Mouse (Mus musculus) megakaryocyte, adult 5-6 weeks (primary cell): ENCODE data around the gene Rfx2. TPM values are rescaled to one million over a fixed set of nuclear protein-coding genes. Genes with fewer than 3 reads are reported as not detected.
A peak's percentile ranks its signal among the peaks of the same experiment; 100 is the strongest.

Source experiments
- ATAC-seq: 2 replicates; pipeline ENCODE4 v1.8.0; 2016; ENCODE audit warnings: mild to moderate bottlenecking, inconsistent platforms; ENCODE audit not compliant: poor library complexity, severe bottlenecking
- total RNA-seq, 2 experiments: library from RNA; stranded (forward) in 1 of 2; stranded (reverse) in 1 of 2; fragments of 153-499, 151-499 nt in 1 of 2; fragments of 221-1000, 200-1000 nt in 1 of 2; gene quantifications; 2 replicates each; pipeline versions ENCODE4 v1.2.3 to v1.2.4; 2015 to 2017

Rfx2 gene
- total RNA-seq, 2 experiments from 2014 or later, result 1.7 to 5.2 TPM

GRCm38 (mm10) chr17:56757416-56758123 is 73.2 kb downstream of the Rfx2 start, which contains the start of gene Nrtn:
Gene Nrtn (minus strand): TSS chr17:56757530.
- peak; percentile 61 for ATAC-seq

GRCm38 (mm10) chr17:56756703-56757399 is 74.0 kb downstream of the Rfx2 start:
- no peak for ATAC-seq

- ATAC-seq, result peak; percentile 36
These were observed 76.3 kb downstream of the Rfx2 start for GRCm38 (mm10) chr17:56754271-56755185.

GRCm38 (mm10) chr17:56753452-56753851 is 77.4 kb downstream of the Rfx2 start:
- no peak for ATAC-seq

- ATAC-seq, result no peak
These were observed 79.3 kb downstream of the Rfx2 start for GRCm38 (mm10) chr17:56751404-56752072.

- ATAC-seq, result no peak
These were observed 86.6 kb downstream of the Rfx2 start for GRCm38 (mm10) chr17:56744173-56744572.

GRCm38 (mm10) chr17:56740788-56741160 is 90.0 kb downstream of the Rfx2 start:
- ATAC-seq, result no peak

- no peak for ATAC-seq
These were observed 90.6 kb downstream of the Rfx2 start for GRCm38 (mm10) chr17:56740118-56740787.

GRCm38 (mm10) chr17:56738221-56738620 is 92.6 kb downstream of the Rfx2 start:
- ATAC-seq, result no peak

- ATAC-seq, result no peak; the same call in 1 of the 2 replicates
These were observed 94.3 kb downstream of the Rfx2 start for GRCm38 (mm10) chr17:56736534-56736933.

GRCm38 (mm10) chr17:56729656-56730055 is 101.2 kb downstream of the Rfx2 start:
- no peak for ATAC-seq

GRCm38 (mm10) chr17:56729151-56729550 is 101.7 kb downstream of the Rfx2 start:
- no peak for ATAC-seq

GRCm38 (mm10) chr17:56728117-56728516 is 102.7 kb downstream of the Rfx2 start:
- no peak for ATAC-seq

- ATAC-seq, result no peak
These were observed 103.2 kb downstream of the Rfx2 start for GRCm38 (mm10) chr17:56727659-56728058.

GRCm38 (mm10) chr17:56727029-56727649 is 103.7 kb downstream of the Rfx2 start:
- ATAC-seq, result no peak

Other genes starting within 250 kb of the Rfx2 start
- gene Safb2, start 246.4 kb downstream of the Rfx2 start, total RNA-seq (2015), result 54.5 and 68.8 TPM in 2 replicates
- 78.1 and 92.6 TPM in 2 replicates for gene Safb2, start 246.4 kb downstream of the Rfx2 start, total RNA-seq (2017)
- 53.5 and 59.6 TPM in 2 replicates for gene Safb, start 246.2 kb downstream of the Rfx2 start, total RNA-seq (2015)
- 65.8 and 76.1 TPM in 2 replicates for gene Safb, start 246.2 kb downstream of the Rfx2 start, total RNA-seq (2017)
- gene 2410015M20Rik, start 221.2 kb downstream of the Rfx2 start, total RNA-seq (2015), result 43.6 and 52.6 TPM in 2 replicates
- gene 2410015M20Rik, start 221.2 kb downstream of the Rfx2 start, total RNA-seq (2017), result 48.3 and 64.2 TPM in 2 replicates
- 757 and 782 TPM in 2 replicates for gene Rpl36, start 217.6 kb downstream of the Rfx2 start, total RNA-seq (2015)
- gene Rpl36, start 217.6 kb downstream of the Rfx2 start, total RNA-seq (2017), result 1,133 and 1,354 TPM in 2 replicates
- 9.1 TPM in 2 replicates for gene Lonp1, start 204.1 kb downstream of the Rfx2 start, total RNA-seq (2015)
- gene Lonp1, start 204.1 kb downstream of the Rfx2 start, total RNA-seq (2017), result 19.5 and 23.4 TPM in 2 replicates
- 0.18 TPM in 1 of 2 replicates, not detected in the other for gene Catsperd, start 202.9 kb downstream of the Rfx2 start, total RNA-seq (2015)
- not detected in 2 replicates for gene Catsperd, start 202.9 kb downstream of the Rfx2 start, total RNA-seq (2017)
- 20.2 and 25.0 TPM in 2 replicates for gene Ranbp3, start 157.7 kb downstream of the Rfx2 start, total RNA-seq (2015)
- gene Ranbp3, start 157.7 kb downstream of the Rfx2 start, total RNA-seq (2017), result 52.9 and 60.9 TPM in 2 replicates
- 108 and 113 TPM in 2 replicates for gene Ndufa11, start 113.2 kb downstream of the Rfx2 start, total RNA-seq (2015)
- 77.8 and 92.8 TPM in 2 replicates for gene Ndufa11, start 113.2 kb downstream of the Rfx2 start, total RNA-seq (2017)
- 3.6 and 4.1 TPM in 2 replicates for gene Vmac, start 113.0 kb downstream of the Rfx2 start, total RNA-seq (2015)
- 2.7 and 2.8 TPM in 2 replicates for gene Vmac, start 113.0 kb downstream of the Rfx2 start, total RNA-seq (2017)
- not detected in 2 replicates for gene Nrtn, start 73.5 kb downstream of the Rfx2 start, total RNA-seq (2015)
- gene Nrtn, start 73.5 kb downstream of the Rfx2 start, total RNA-seq (2017), result not detected in 2 replicates
- gene Dus3l, start 66.3 kb downstream of the Rfx2 start, total RNA-seq (2015), result 8.4 and 8.7 TPM in 2 replicates
- gene Dus3l, start 66.3 kb downstream of the Rfx2 start, total RNA-seq (2017), result 10.5 and 14.6 TPM in 2 replicates
- 0.32 and 0.85 TPM in 2 replicates for gene Prr22, start 60.8 kb downstream of the Rfx2 start, total RNA-seq (2015)
- gene Prr22, start 60.8 kb downstream of the Rfx2 start, total RNA-seq (2017), result not detected in 2 replicates
- not detected in 2 replicates for gene Acsbg2, start 43.4 kb upstream of the Rfx2 start, total RNA-seq (2015)
- gene Acsbg2, start 43.4 kb upstream of the Rfx2 start, total RNA-seq (2017), result not detected in 2 replicates
- gene 1700061G19Rik, start 44.5 kb upstream of the Rfx2 start, total RNA-seq (2015), result 0.32 and 0.40 TPM in 2 replicates
- 0.07 and 0.53 TPM in 2 replicates for gene 1700061G19Rik, start 44.5 kb upstream of the Rfx2 start, total RNA-seq (2017)
- gene Mllt1, start 104.4 kb upstream of the Rfx2 start, total RNA-seq (2015), result 10.6 and 11.0 TPM in 2 replicates
- gene Mllt1, start 104.4 kb upstream of the Rfx2 start, total RNA-seq (2017), result 11.2 and 15.1 TPM in 2 replicates
- not detected in 2 replicates for gene Acer1, start 151.1 kb upstream of the Rfx2 start, total RNA-seq (2015)
- gene Acer1, start 151.1 kb upstream of the Rfx2 start, total RNA-seq (2017), result 0.04 TPM in 1 of 2 replicates, not detected in the other
- 19.1 and 20.0 TPM in 2 replicates for gene Clpp, start 159.3 kb upstream of the Rfx2 start, total RNA-seq (2015)
- 25.1 and 27.3 TPM in 2 replicates for gene Clpp, start 159.3 kb upstream of the Rfx2 start, total RNA-seq (2017)
- 13.0 and 14.0 TPM in 2 replicates for gene Alkbh7, start 166.3 kb upstream of the Rfx2 start, total RNA-seq (2015)
- 7.6 and 12.8 TPM in 2 replicates for gene Alkbh7, start 166.3 kb upstream of the Rfx2 start, total RNA-seq (2017)
- gene Pspn, start 169.0 kb upstream of the Rfx2 start, total RNA-seq (2015), result not detected in 2 replicates
- gene Pspn, start 169.0 kb upstream of the Rfx2 start, total RNA-seq (2017), result not detected in 2 replicates
- gene Gtf2f1, start 180.3 kb upstream of the Rfx2 start, total RNA-seq (2015), result 41.1 and 45.2 TPM in 2 replicates
- 88.0 and 95.6 TPM in 2 replicates for gene Gtf2f1, start 180.3 kb upstream of the Rfx2 start, total RNA-seq (2017)
- not detected in 2 replicates for gene Gm17949, start 180.5 kb upstream of the Rfx2 start, total RNA-seq (2015)
- not detected in 2 replicates for gene Gm17949, start 180.5 kb upstream of the Rfx2 start, total RNA-seq (2017)
- gene Khsrp, start 200.5 kb upstream of the Rfx2 start, total RNA-seq (2015), result 56.0 and 66.5 TPM in 2 replicates
- gene Khsrp, start 200.5 kb upstream of the Rfx2 start, total RNA-seq (2017), result 43.9 and 57.7 TPM in 2 replicates
- gene Slc25a41, start 210.6 kb upstream of the Rfx2 start, total RNA-seq (2015), result not detected in 2 replicates
- not detected in 2 replicates for gene Slc25a41, start 210.6 kb upstream of the Rfx2 start, total RNA-seq (2017)
- gene Crb3, start 228.1 kb upstream of the Rfx2 start, total RNA-seq (2015), result 0.51 TPM in 1 of 2 replicates, not detected in the other
- gene Crb3, start 228.1 kb upstream of the Rfx2 start, total RNA-seq (2017), result not detected in 2 replicates
- 4.1 and 5.8 TPM in 2 replicates for gene Slc25a23, start 228.8 kb upstream of the Rfx2 start, total RNA-seq (2015)
- gene Slc25a23, start 228.8 kb upstream of the Rfx2 start, total RNA-seq (2017), result 0.49 and 0.77 TPM in 2 replicates
- gene Dennd1c, start 247.5 kb upstream of the Rfx2 start, total RNA-seq (2015), result 69.7 and 73.9 TPM in 2 replicates
- gene Dennd1c, start 247.5 kb upstream of the Rfx2 start, total RNA-seq (2017), result 21.2 and 35.8 TPM in 2 replicates